Mouse (Mus musculus): ENCODE data around the gene Bag5.

GRCm38 (mm10) chr12:111671431-111671902 is 41.6 kb downstream of the Bag5 start:
- no peak for TF ChIP-seq NELFE (IDR thresholded peaks at IDR 0.05; ENCODE audit: low read depth, low read length)
- no peak for TF ChIP-seq POLR2A (IDR thresholded peaks at IDR 0.05; ENCODE audit: control insufficient read depth in 1 of 2, insufficient read depth in 1 of 2, low read depth in 1 of 2, low read length in 2 of 2, poor library complexity in 1 of 2)
- TF ChIP-seq CTCF (IDR thresholded peaks at IDR 0.05 in 2 of 3, conservative IDR thresholded peaks at IDR 0.05 in 1 of 3; ENCODE audit: control insufficient read depth in 1 of 3, insufficient read depth in 1 of 3, low read depth in 2 of 3, low read length in 3 of 3, poor library complexity in 1 of 3, severe bottlenecking in 1 of 3), result no peak
- TF ChIP-seq GATA1 (IDR thresholded peaks at IDR 0.05; ENCODE audit: low read depth, low read length), result no peak
- TF ChIP-seq BHLHE40 (IDR thresholded peaks at IDR 0.05; ENCODE audit: borderline replicate concordance, low read depth, low read length), result no peak
- TF ChIP-seq GABPA (IDR thresholded peaks at IDR 0.05; ENCODE audit: low read depth, low read length), result no peak
- no peak for TF ChIP-seq EP300 (IDR thresholded peaks at IDR 0.05; ENCODE audit: low read depth in 1 of 2, low read length in 2 of 2)
- no peak for TF ChIP-seq MAX (IDR thresholded peaks at IDR 0.05; ENCODE audit: low read length)
- no peak for TF ChIP-seq POLR2AphosphoS2 (IDR thresholded peaks at IDR 0.05; ENCODE audit: low read length)
- no peak for TF ChIP-seq TBP (IDR thresholded peaks at IDR 0.05; ENCODE audit: low read depth, low read length)
- TF ChIP-seq RCOR1 (IDR thresholded peaks at IDR 0.05; ENCODE audit: low read depth, low read length), result no peak
